Mouse (Mus musculus): Measurements from ENCODE around the gene Ankrd61.

GRCm38 (mm10) chr5:143936156-143936555, 38.7 kb upstream of the Ankrd61 start:
- TF ChIP-seq POLR2A (IDR thresholded peaks at IDR 0.05; ENCODE audit: low read depth, low read length) = no peak
- no peak for TF ChIP-seq CTCF (IDR thresholded peaks at IDR 0.05; ENCODE audit: extremely low read depth, insufficient read depth, insufficient read length, insufficient replicate concordance)

All from spleen, adult 2 months (tissue).